Mouse (Mus musculus) urinary bladder, adult 18-20 months (tissue): ENCODE results near the gene 2210418O10Rik.
"Not testable (repeated sequence)": the region's sequence is repeated elsewhere in the genome, so short reads cannot be mapped to it uniquely, and the experiment has no call there.

ENCODE experiments used
- DNase-seq, 2 experiments: peaks; one replicate each; pipeline ENCODE4 v3.0.0; 2022; ENCODE audit warnings: low spot score in 2 of 2, mixed read lengths in 2 of 2

The 2210418O10Rik gene

DNA sequence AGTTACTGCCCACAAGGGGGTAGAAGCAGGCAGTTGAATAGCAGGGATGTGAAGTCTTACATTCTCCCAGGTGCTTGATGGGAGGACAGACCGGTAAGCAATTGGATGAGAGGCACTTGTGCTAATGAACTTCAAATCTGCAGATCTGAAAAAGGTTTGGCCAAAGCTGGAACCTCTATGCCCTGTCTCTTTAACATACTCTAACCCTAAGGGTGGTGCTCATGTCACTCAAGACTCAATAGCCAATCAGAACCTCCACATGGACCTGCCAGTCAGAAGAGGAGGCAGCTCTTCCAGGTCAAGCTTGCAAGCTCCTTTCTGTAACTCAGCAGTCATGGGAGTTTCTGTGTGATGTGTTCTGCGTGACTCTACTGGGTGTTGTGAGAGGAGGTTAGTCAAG is at the start of gene 2210418O10Rik:
TSS of gene 2210418O10Rik (plus strand) at position 301 of the 400 bp plus-strand sequence.
- not testable (repeated sequence) for DNase-seq

DNA sequence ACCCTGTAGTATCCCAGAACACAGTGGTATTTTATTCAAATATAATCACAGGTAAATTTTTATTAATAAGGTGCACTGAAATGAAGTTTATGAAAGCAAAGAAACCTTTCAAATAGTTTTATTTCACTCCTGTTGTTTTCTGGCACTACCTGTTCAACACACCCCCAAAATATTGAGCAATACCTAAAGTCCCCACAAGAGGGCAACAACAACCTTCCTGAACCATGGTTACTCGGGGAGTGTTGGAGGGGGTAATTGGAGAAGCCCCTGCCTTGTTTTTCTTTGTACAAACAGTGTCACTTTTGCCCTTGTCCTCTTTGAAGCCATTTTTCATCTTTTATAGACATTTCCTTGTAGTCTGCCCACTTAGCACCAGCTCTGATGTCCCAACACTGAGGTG is 22.1 kb downstream of the 2210418O10Rik start:
- DNase-seq = not testable (repeated sequence)
